Mouse (Mus musculus): ENCODE data around the gene Acot12. TPM values are rescaled to one million over a fixed set of nuclear protein-coding genes. Genes with fewer than 3 reads are reported as not detected.
A peak's percentile ranks its signal among the peaks of the same experiment; 100 is the strongest.

Acot12 gene
- 0.12 and 0.42 TPM in 2 replicates for polyA plus RNA-seq (2014; fragmentation: Nextera tagmentation; extraction: Ambion mirVana)

GRCm38 (mm10) chr13:91741280-91742047 is at the start of gene Acot12:
TSS of gene Acot12 (plus strand) at chr13:91741512.
- H3K27ac ChIP-seq (ENCODE audit: low read depth, low read length) = 0 out of 2 replicates have a peak within 1 kb of the TSS, but pooled peaks have one; percentile 5

GRCm38 (mm10) chr13:91693615-91694014 is 47.7 kb upstream of the Acot12 start:
- ATAC-seq (ENCODE audit: low read depth) = no peak
- H3K9me3 ChIP-seq (ENCODE audit: control insufficient read depth, low read length) = no peaks in the 10 kb centered on the region
- H3K4me3 ChIP-seq (ENCODE audit: low read depth, low read length) = no peak overlapping the region
- no peak overlapping the region for H3K27ac ChIP-seq (ENCODE audit: low read depth, low read length)
- no peaks in the 10 kb centered on the region for H3K36me3 ChIP-seq (ENCODE audit: control insufficient read depth, insufficient read depth, low read length)
- H3K4me1 ChIP-seq (ENCODE audit: control insufficient read depth, insufficient read depth, low read length) = no peaks in the 10 kb centered on the region
- WGBS = 68% methylated on average over 7 of the region's 7 CpGs
- no peaks in the 10 kb centered on the region for H3K27me3 ChIP-seq (ENCODE audit: control insufficient read depth, insufficient read depth, low read length)
- no peak overlapping the region for H3K9ac ChIP-seq (replicated peaks; ENCODE audit: low read depth, low read length)
- H3K4me2 ChIP-seq (ENCODE audit: low read depth, low read length) = no peak overlapping the region

More at GRCm38 (mm10) chr13:91741280-91742047, at the start of gene Acot12:
- peak; percentile 88 for ATAC-seq (ENCODE audit: low read depth)
- Histone ChIP-seq H3K27me3 (ENCODE audit: control insufficient read depth, insufficient read depth, low read length) (peaks cover 2% of the 10 kb centered on the region; the same call in 1 of the 2 replicates), H3K4me3 (ENCODE audit: low read depth, low read length) (peak within 1 kb of the TSS; percentile 38), H3K36me3 (ENCODE audit: control insufficient read depth, insufficient read depth, low read length) (no peaks in the 10 kb centered on the region), H3K4me1 (ENCODE audit: control insufficient read depth, insufficient read depth, low read length) (0 out of 2 replicates have a peak, but pooled peaks cover 3% of the 10 kb centered on the region), H3K4me2 (ENCODE audit: low read depth, low read length) (peak within 1 kb of the TSS; percentile 73), H3K9ac (replicated peaks; ENCODE audit: low read depth, low read length) (peak within 1 kb of the TSS; percentile 64), H3K9me3 (ENCODE audit: control insufficient read depth, low read length) (no peaks in the 10 kb centered on the region)
- 10% methylated on average over 45 of the region's 45 CpGs for WGBS

DNA sequence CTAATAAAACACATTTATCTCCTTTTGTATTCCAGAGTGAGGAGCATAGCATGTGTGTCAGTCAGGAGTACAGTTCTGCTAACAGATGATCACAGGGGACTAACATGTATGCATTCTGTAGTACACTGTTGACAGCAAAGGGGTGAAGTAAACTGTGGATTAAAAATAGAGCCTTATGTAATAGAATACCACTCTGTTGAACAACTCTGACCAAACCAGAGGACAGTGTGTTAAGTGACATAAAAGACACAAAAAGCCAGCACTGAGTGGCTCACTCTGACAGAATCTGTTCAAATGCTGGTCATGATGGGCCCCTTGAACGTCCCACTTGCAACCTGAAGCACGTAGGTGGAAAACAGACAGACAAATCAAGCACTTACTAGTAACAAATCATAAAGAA is 45.9 kb upstream of the Acot12 start:
- no peaks in the 10 kb centered on the region for H3K27me3 ChIP-seq (ENCODE audit: control insufficient read depth, insufficient read depth, low read length)
- no peak for ATAC-seq (ENCODE audit: low read depth)
- H3K27ac ChIP-seq (ENCODE audit: low read depth, low read length) = no peak overlapping the region
- H3K4me3 ChIP-seq (ENCODE audit: low read depth, low read length) = no peak overlapping the region
- no peaks in the 10 kb centered on the region for H3K4me1 ChIP-seq (ENCODE audit: control insufficient read depth, insufficient read depth, low read length)
- 84% methylated on average over 2 of the region's 2 CpGs for WGBS
- no peaks in the 10 kb centered on the region for H3K9me3 ChIP-seq (ENCODE audit: control insufficient read depth, low read length)
- H3K4me2 ChIP-seq (ENCODE audit: low read depth, low read length) = no peak overlapping the region
- H3K36me3 ChIP-seq (ENCODE audit: control insufficient read depth, insufficient read depth, low read length) = no peaks in the 10 kb centered on the region
- no peak overlapping the region for H3K9ac ChIP-seq (replicated peaks; ENCODE audit: low read depth, low read length)

DNA sequence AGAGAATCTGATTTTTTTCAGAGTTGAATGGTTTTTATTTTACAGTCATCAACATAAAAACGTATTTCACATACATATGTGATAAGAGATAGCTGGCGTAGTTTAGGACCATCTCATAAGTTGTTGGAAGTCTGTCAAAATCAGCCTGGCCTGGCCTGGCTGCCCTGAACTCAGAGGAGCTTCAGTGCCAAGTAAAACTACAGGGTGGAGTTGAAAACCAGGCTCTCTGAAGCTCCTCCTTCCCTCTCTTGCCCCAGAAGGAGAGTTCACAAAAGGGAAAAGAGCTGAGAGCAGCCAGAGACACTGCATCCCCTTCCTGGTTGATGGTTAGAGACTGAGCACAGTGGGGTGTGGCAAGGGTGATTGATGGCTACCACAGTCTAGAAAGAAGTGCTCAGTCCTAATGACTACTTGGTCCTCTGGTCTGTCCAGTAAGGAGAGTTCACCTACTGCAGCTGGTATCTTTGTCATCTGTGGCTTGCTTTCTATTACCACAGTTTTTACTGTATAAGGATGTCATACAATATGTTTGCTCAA is 45.1 kb upstream of the Acot12 start:
- H3K4me2 ChIP-seq (ENCODE audit: low read depth, low read length) = no peak overlapping the region
- ATAC-seq (ENCODE audit: low read depth) = peak; percentile 22; the same call in 1 of the 2 replicates
- H3K27me3 ChIP-seq (ENCODE audit: control insufficient read depth, insufficient read depth, low read length) = no peaks in the 10 kb centered on the region
- H3K4me1 ChIP-seq (ENCODE audit: control insufficient read depth, insufficient read depth, low read length) = no peaks in the 10 kb centered on the region
- H3K36me3 ChIP-seq (ENCODE audit: control insufficient read depth, insufficient read depth, low read length) = no peaks in the 10 kb centered on the region
- no peak overlapping the region for H3K27ac ChIP-seq (ENCODE audit: low read depth, low read length)
- H3K4me3 ChIP-seq (ENCODE audit: low read depth, low read length) = no peak overlapping the region
- H3K9ac ChIP-seq (replicated peaks; ENCODE audit: low read depth, low read length) = no peak overlapping the region
- 91% methylated on average over 2 of the region's 2 CpGs for WGBS
- no peaks in the 10 kb centered on the region for H3K9me3 ChIP-seq (ENCODE audit: control insufficient read depth, low read length)

- H3K4me3 ChIP-seq (ENCODE audit: low read depth, low read length) = no peak overlapping the region
- peak; percentile 54 for ATAC-seq (ENCODE audit: low read depth)
- 35% methylated on average over 3 of the region's 3 CpGs for WGBS
- no peak overlapping the region for H3K9ac ChIP-seq (replicated peaks; ENCODE audit: low read depth, low read length)
- H3K27me3 ChIP-seq (ENCODE audit: control insufficient read depth, insufficient read depth, low read length) = no peaks in the 10 kb centered on the region
- H3K36me3 ChIP-seq (ENCODE audit: control insufficient read depth, insufficient read depth, low read length) = no peaks in the 10 kb centered on the region
- no peak overlapping the region for H3K4me2 ChIP-seq (ENCODE audit: low read depth, low read length)
- H3K4me1 ChIP-seq (ENCODE audit: control insufficient read depth, insufficient read depth, low read length) = no peaks in the 10 kb centered on the region
- no peaks in the 10 kb centered on the region for H3K9me3 ChIP-seq (ENCODE audit: control insufficient read depth, low read length)
- no peak overlapping the region for H3K27ac ChIP-seq (ENCODE audit: low read depth, low read length)
Measured at GRCm38 (mm10) chr13:91697011-91697410, 44.3 kb upstream of the Acot12 start.

DNA sequence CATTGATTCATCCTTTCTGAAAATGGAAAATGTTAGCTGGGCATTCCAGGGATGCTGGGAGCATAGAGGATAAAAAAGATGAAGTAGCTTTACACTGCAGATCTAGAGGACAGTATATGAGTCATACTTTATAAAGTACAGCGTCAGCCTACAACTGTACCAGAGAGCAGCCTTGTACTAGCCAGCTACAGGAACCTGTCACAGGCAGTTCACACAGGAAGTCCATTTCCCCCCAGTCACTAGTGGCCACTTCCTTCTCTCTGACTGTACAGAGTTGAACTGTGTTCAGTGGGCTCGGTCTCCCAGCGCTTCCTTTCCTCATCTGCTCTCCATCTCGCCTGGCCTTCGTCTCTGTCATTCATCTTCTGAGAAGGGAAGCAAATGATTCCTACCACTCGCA is 39.0 kb upstream of the Acot12 start:
- H3K36me3 ChIP-seq (ENCODE audit: control insufficient read depth, insufficient read depth, low read length) = no peaks in the 10 kb centered on the region
- no peak overlapping the region for H3K4me2 ChIP-seq (ENCODE audit: low read depth, low read length)
- H3K4me3 ChIP-seq (ENCODE audit: low read depth, low read length) = no peak overlapping the region
- no peak for ATAC-seq (ENCODE audit: low read depth)
- H3K4me1 ChIP-seq (ENCODE audit: control insufficient read depth, insufficient read depth, low read length) = no peaks in the 10 kb centered on the region
- H3K9me3 ChIP-seq (ENCODE audit: control insufficient read depth, low read length) = no peaks in the 10 kb centered on the region
- H3K9ac ChIP-seq (replicated peaks; ENCODE audit: low read depth, low read length) = no peak overlapping the region
- WGBS = 92% methylated on average over 6 of the region's 6 CpGs
- H3K27ac ChIP-seq (ENCODE audit: low read depth, low read length) = no peak overlapping the region
- H3K27me3 ChIP-seq (ENCODE audit: control insufficient read depth, insufficient read depth, low read length) = no peaks in the 10 kb centered on the region

GRCm38 (mm10) chr13:91719487-91719886 is 21.8 kb upstream of the Acot12 start:
- no peak overlapping the region for H3K27ac ChIP-seq (ENCODE audit: low read depth, low read length)
- H3K27me3 ChIP-seq (ENCODE audit: control insufficient read depth, insufficient read depth, low read length) = no peaks in the 10 kb centered on the region
- no peak overlapping the region for H3K9ac ChIP-seq (replicated peaks; ENCODE audit: low read depth, low read length)
- no peaks in the 10 kb centered on the region for H3K4me1 ChIP-seq (ENCODE audit: control insufficient read depth, insufficient read depth, low read length)
- 94% methylated on average over 6 of the region's 6 CpGs for WGBS
- no peak overlapping the region for H3K4me2 ChIP-seq (ENCODE audit: low read depth, low read length)
- no peak for ATAC-seq (ENCODE audit: low read depth)
- H3K36me3 ChIP-seq (ENCODE audit: control insufficient read depth, insufficient read depth, low read length) = no peaks in the 10 kb centered on the region
- no peaks in the 10 kb centered on the region for H3K9me3 ChIP-seq (ENCODE audit: control insufficient read depth, low read length)
- H3K4me3 ChIP-seq (ENCODE audit: low read depth, low read length) = no peak overlapping the region

DNA sequence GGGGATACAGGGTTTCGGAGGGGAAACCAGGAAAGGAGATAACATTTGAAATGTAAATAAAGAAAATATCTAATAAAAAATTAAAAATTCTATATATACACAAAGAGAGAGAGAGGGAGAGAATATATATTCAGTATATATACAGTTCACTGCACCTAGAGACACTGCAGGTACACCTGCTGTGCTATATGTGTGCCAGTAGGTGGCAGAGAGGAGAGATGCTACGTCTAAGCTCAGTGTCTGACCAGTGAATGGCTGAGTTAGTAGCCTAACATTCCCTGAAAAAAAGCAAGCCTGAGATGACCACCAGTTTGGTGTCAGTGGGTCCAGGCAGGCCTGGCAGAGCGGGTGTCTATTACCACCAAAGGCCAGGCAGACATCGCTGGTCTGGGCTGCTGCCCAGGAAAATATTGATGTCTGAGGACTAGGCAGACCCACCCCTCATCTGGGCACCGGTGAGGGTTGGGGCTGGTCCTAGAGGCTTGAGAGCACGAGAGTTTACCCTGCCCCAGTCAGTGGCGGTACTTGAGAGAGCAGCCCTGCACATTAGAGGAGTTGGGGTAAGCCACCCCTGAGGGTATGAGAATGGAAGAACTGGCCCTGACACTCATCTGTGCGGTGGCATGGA is 18.1 kb upstream of the Acot12 start:
- no peaks in the 10 kb centered on the region for H3K36me3 ChIP-seq (ENCODE audit: control insufficient read depth, insufficient read depth, low read length)
- H3K4me1 ChIP-seq (ENCODE audit: control insufficient read depth, insufficient read depth, low read length) = no peaks in the 10 kb centered on the region

GRCm38 (mm10) chr13:91723736-91724119 is 17.6 kb upstream of the Acot12 start:
- 88% methylated on average over 7 of the region's 7 CpGs for WGBS
- Histone ChIP-seq H3K27me3 (ENCODE audit: control insufficient read depth, insufficient read depth, low read length) (no peaks in the 10 kb centered on the region), H3K9me3 (ENCODE audit: control insufficient read depth, low read length) (no peaks in the 10 kb centered on the region), H3K4me3 (ENCODE audit: low read depth, low read length) (no peak overlapping the region), H3K36me3 (ENCODE audit: control insufficient read depth, insufficient read depth, low read length) (no peaks in the 10 kb centered on the region), H3K27ac (ENCODE audit: low read depth, low read length) (no peak overlapping the region), H3K4me2 (ENCODE audit: low read depth, low read length) (no peak overlapping the region), H3K9ac (replicated peaks; ENCODE audit: low read depth, low read length) (no peak overlapping the region), H3K4me1 (ENCODE audit: control insufficient read depth, insufficient read depth, low read length) (no peaks in the 10 kb centered on the region)
- peak; percentile 21; the same call in 1 of the 2 replicates for ATAC-seq (ENCODE audit: low read depth)

More for the DNA sequence above, 18.1 kb upstream of the Acot12 start:
- Histone ChIP-seq H3K9ac (replicated peaks; ENCODE audit: low read depth, low read length) (no peak overlapping the region), H3K27ac (ENCODE audit: low read depth, low read length) (no peak overlapping the region), H3K9me3 (ENCODE audit: control insufficient read depth, low read length) (no peaks in the 10 kb centered on the region), H3K27me3 (ENCODE audit: control insufficient read depth, insufficient read depth, low read length) (no peaks in the 10 kb centered on the region), H3K4me3 (ENCODE audit: low read depth, low read length) (no peak overlapping the region), H3K4me2 (ENCODE audit: low read depth, low read length) (no peak overlapping the region)
- WGBS = 73% methylated on average over 8 of the region's 8 CpGs
- peak; percentile 68 for ATAC-seq (ENCODE audit: low read depth)

Measured in neural tube, embryonic 14.5 days (tissue).